Mouse (Mus musculus) spleen, postnatal 4 days (tissue): ENCODE results near the gene Scd1.

Experiments used
- DNase-seq, 2 experiments: peaks; one replicate each; pipeline ENCODE4 v3.0.0; 2022; ENCODE audit warnings: low spot score in 2 of 2

The Scd1 gene

GRCm38 (mm10) chr19:44407341-44408222, at the start of gene Scd1:
Gene Scd1 (minus strand): TSS chr19:44407879.
- peak; percentile 55 to 77 for DNase-seq

GRCm38 (mm10) chr19:44455356-44455755, 47.7 kb upstream of the Scd1 start:
- no peak for DNase-seq

GRCm38 (mm10) chr19:44454862-44455261, 47.2 kb upstream of the Scd1 start:
- DNase-seq, result no peak

- DNase-seq, result no peak
Measured at GRCm38 (mm10) chr19:44447927-44448326, 40.2 kb upstream of the Scd1 start.

GRCm38 (mm10) chr19:44445755-44446154, 38.1 kb upstream of the Scd1 start:
- DNase-seq, result no peak

GRCm38 (mm10) chr19:44439302-44439701, 31.6 kb upstream of the Scd1 start:
- DNase-seq, result no peak

- DNase-seq, result no peak
Measured at GRCm38 (mm10) chr19:44437975-44438374, 30.3 kb upstream of the Scd1 start.

GRCm38 (mm10) chr19:44432084-44432483, 24.4 kb upstream of the Scd1 start:
- no peak for DNase-seq

- DNase-seq, result no peak
Measured at GRCm38 (mm10) chr19:44427721-44428120, 20.0 kb upstream of the Scd1 start.

GRCm38 (mm10) chr19:44422051-44422631, 14.5 kb upstream of the Scd1 start:
- DNase-seq, result no peak

GRCm38 (mm10) chr19:44419530-44419929, 11.9 kb upstream of the Scd1 start:
- no peak for DNase-seq

- peak; percentile 70 to 90 for DNase-seq
Measured at GRCm38 (mm10) chr19:44418945-44419344, 11.3 kb upstream of the Scd1 start.

- DNase-seq, result no peak
Measured at GRCm38 (mm10) chr19:44418544-44418943, 10.9 kb upstream of the Scd1 start.

GRCm38 (mm10) chr19:44418061-44418460, 10.4 kb upstream of the Scd1 start:
- DNase-seq, result no peak

- no peak for DNase-seq
Measured at GRCm38 (mm10) chr19:44417448-44417847, 9.8 kb upstream of the Scd1 start.

- no peak for DNase-seq
Measured at GRCm38 (mm10) chr19:44416240-44416639, 8.6 kb upstream of the Scd1 start.

- DNase-seq, result no peak
Measured at GRCm38 (mm10) chr19:44415464-44415863, 7.8 kb upstream of the Scd1 start.

GRCm38 (mm10) chr19:44410269-44410992, 2.8 kb upstream of the Scd1 start:
- DNase-seq, result no peak

- DNase-seq, result no peak
Measured at GRCm38 (mm10) chr19:44408595-44408994, 916 bp upstream of the Scd1 start.

- DNase-seq, result peak; percentile 51 to 75
Measured at GRCm38 (mm10) chr19:44408223-44408545, 505 bp upstream of the Scd1 start.

GRCm38 (mm10) chr19:44403546-44403945, 4.1 kb downstream of the Scd1 start:
- DNase-seq, result no peak

- DNase-seq, result no peak
Measured at GRCm38 (mm10) chr19:44400484-44401197, 7.0 kb downstream of the Scd1 start.
